Mouse (Mus musculus): ENCODE results near the gene Myo1b.
"Not testable (repeated sequence)": the region's sequence is repeated elsewhere in the genome, so short reads cannot be mapped to it uniquely, and the experiment has no call there.

Myo1b gene

GRCm38 (mm10) chr1:51905073-51905472 lies 10.8 kb downstream of the Myo1b start:
- in situ Hi-C loops (cut with MboI; ENCODE audit: unreplicated experiment in 2 of 2) = no loop called here

GRCm38 (mm10) chr1:51897160-51897572 lies 18.7 kb downstream of the Myo1b start:
- in situ Hi-C loops (cut with MboI; ENCODE audit: unreplicated experiment in 2 of 2) = no loop called here

- in situ Hi-C loops (cut with MboI; ENCODE audit: unreplicated experiment in 2 of 2) = no loop called here
Measured at GRCm38 (mm10) chr1:51895961-51896360, 19.9 kb downstream of the Myo1b start.

- in situ Hi-C loops (cut with MboI; ENCODE audit: unreplicated experiment in 2 of 2) = no loop called here
Measured at GRCm38 (mm10) chr1:51894721-51895120, 21.1 kb downstream of the Myo1b start.

- in situ Hi-C loops (cut with MboI; ENCODE audit: unreplicated experiment in 2 of 2) = no loop called here
Measured at GRCm38 (mm10) chr1:51893521-51894355, 22.1 kb downstream of the Myo1b start.

- in situ Hi-C loops (cut with MboI; ENCODE audit: unreplicated experiment in 2 of 2) = no loop called here
Measured at GRCm38 (mm10) chr1:51892005-51892404, 23.9 kb downstream of the Myo1b start.

- in situ Hi-C loops (cut with MboI; ENCODE audit: unreplicated experiment in 2 of 2) = no loop called here
Measured at GRCm38 (mm10) chr1:51888046-51888813, 27.6 kb downstream of the Myo1b start.

- in situ Hi-C loops (cut with MboI; ENCODE audit: unreplicated experiment in 2 of 2) = no loop called here
Measured at GRCm38 (mm10) chr1:51885356-51885983, 30.4 kb downstream of the Myo1b start.

GRCm38 (mm10) chr1:51883211-51883610 lies 32.7 kb downstream of the Myo1b start:
- in situ Hi-C loops (cut with MboI; ENCODE audit: unreplicated experiment in 2 of 2) = no loop called here

GRCm38 (mm10) chr1:51882752-51883151 lies 33.1 kb downstream of the Myo1b start:
- in situ Hi-C loops (cut with MboI; ENCODE audit: unreplicated experiment in 2 of 2) = no loop called here

GRCm38 (mm10) chr1:51879927-51880814 lies 35.7 kb downstream of the Myo1b start:
- in situ Hi-C loops (cut with MboI; ENCODE audit: unreplicated experiment in 2 of 2) = no loop called here

- in situ Hi-C loops (cut with MboI; ENCODE audit: unreplicated experiment in 2 of 2) = no loop called here
Measured at GRCm38 (mm10) chr1:51879333-51879770, 36.5 kb downstream of the Myo1b start.

- in situ Hi-C loops (cut with MboI; ENCODE audit: unreplicated experiment in 2 of 2) = no loop called here
Measured at GRCm38 (mm10) chr1:51875462-51876225, 40.2 kb downstream of the Myo1b start.

- in situ Hi-C loops (cut with MboI; ENCODE audit: unreplicated experiment in 2 of 2) = no loop called here
Measured at GRCm38 (mm10) chr1:51872493-51873261, 43.2 kb downstream of the Myo1b start.

GRCm38 (mm10) chr1:51871234-51871633 lies 44.6 kb downstream of the Myo1b start:
- in situ Hi-C loops (cut with MboI; ENCODE audit: unreplicated experiment in 2 of 2) = not testable (repeated sequence)

GRCm38 (mm10) chr1:51862828-51863421 lies 52.9 kb downstream of the Myo1b start:
- in situ Hi-C loops (cut with MboI; ENCODE audit: unreplicated experiment in 2 of 2) = no loop called here

GRCm38 (mm10) chr1:51860837-51861236 lies 55.0 kb downstream of the Myo1b start:
- in situ Hi-C loops (cut with MboI; ENCODE audit: unreplicated experiment in 2 of 2) = no loop called here

- in situ Hi-C loops (cut with MboI; ENCODE audit: unreplicated experiment in 2 of 2) = no loop called here
Measured at GRCm38 (mm10) chr1:51856946-51857345, 58.9 kb downstream of the Myo1b start.
